Mouse (Mus musculus): Measurements from ENCODE around the gene Cdcp2. TPM values are rescaled to one million over a fixed set of nuclear protein-coding genes. Genes with fewer than 3 reads are reported as not detected.

Gene Cdcp2
- total and polyA plus RNA-seq, 3 experiments: 6.9 to 16.9 (median 13.4) TPM

DNA sequence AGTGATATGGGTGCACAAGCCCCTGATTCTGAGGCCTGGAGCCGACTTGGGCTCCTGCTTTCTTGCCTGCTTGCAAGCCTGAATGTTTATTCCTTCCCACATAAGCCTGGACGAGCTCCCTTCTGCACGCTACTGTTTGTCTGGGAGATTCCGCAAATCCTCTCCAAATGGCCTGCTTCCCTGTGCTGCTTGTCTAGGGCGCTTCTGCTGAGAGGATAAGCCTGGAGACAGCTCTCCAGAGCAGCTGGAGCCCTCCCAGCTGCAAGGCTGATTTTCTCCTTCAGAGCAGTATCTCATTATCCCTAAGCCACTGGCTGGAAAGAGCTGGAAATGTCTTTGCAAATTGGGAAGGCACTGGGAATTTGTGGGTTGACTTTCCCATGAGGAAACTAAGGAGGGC lies 21.2 kb upstream of the Cdcp2 start:
- in situ Hi-C loops (cut with MboI; ENCODE audit: low pct_ligation_motif_present, low pct_unique_long_range_greater_than_20kb, low sequenced_read_pairs): no loop called here

DNA sequence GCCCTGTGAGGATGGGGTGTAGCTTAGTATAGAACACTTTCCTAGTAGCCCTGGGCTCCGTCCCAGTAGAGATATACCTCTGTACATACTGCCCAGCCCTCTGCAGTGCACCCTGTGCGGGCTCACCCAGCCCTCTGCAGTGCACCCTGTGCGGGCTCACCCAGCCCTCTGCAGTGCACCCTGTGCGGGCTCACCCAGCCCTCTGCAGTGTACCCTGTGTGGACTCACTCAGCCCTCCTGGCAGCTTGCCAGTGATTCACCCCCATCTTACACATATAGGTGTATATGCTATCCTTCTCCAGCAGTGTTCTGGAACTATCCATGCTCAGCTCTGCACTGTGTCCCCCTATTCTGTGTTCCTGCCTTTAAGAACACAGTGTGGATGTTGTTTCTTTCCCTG lies 17.8 kb upstream of the Cdcp2 start:
- TF ChIP-seq E2F4 (IDR thresholded peaks at IDR 0.05; ENCODE audit: insufficient replicate concordance, low read depth, low read length): no peak
- TF ChIP-seq USF1 (IDR thresholded peaks at IDR 0.05; ENCODE audit: low read depth, low read length): no peak
- TF ChIP-seq MXI1 (IDR thresholded peaks at IDR 0.05; ENCODE audit: low read depth, low read length): no peak
- TF ChIP-seq KAT2A (IDR thresholded peaks at IDR 0.05; ENCODE audit: insufficient replicate concordance, low read length): no peak
- TF ChIP-seq EP300 (IDR thresholded peaks at IDR 0.05; ENCODE audit: low read length): no peak
- dilution Hi-C loops (cut with MboI; ENCODE audit: extremely low pct_ligation_motif_present, extremely low pct_unique_long_range_greater_than_20kb, low sequenced_read_pairs): no loop called here

More for the DNA sequence above, 21.2 kb upstream of the Cdcp2 start:
- no peaks in the 10 kb centered on the region for H3K9me3 ChIP-seq (replicated peaks; ENCODE audit: low read length)
- H3K4me1 ChIP-seq (ENCODE audit: control insufficient read depth in 1 of 2, insufficient read depth in 2 of 2): peaks cover 9 to 22% of the 10 kb centered on the region in 2 experiments
- no peak for DNase-seq (ENCODE audit: extremely low read depth)
- no peak overlapping the region for H3K4me2 ChIP-seq (ENCODE audit: insufficient read depth, low read depth, poor library complexity, severe bottlenecking)
- dilution Hi-C loops (cut with MboI; ENCODE audit: extremely low pct_ligation_motif_present, extremely low pct_unique_long_range_greater_than_20kb, low sequenced_read_pairs): no loop called here
- no peak overlapping the region for H3K27ac ChIP-seq (ENCODE audit: insufficient read depth, low read depth)
- H3K4me3 ChIP-seq (replicated peaks in 1 of 3; ENCODE audit: low read depth in 2 of 3, low read length in 2 of 3, poor library complexity in 1 of 3): no peak overlapping the region
- TF ChIP-seq USF2 (conservative IDR thresholded peaks at IDR 0.05; ENCODE audit: low read depth, low read length) (no peak), MAX (IDR thresholded peaks at IDR 0.05; ENCODE audit: low read length) (no peak), TBP (conservative IDR thresholded peaks at IDR 0.05; ENCODE audit: low read depth, low read length) (no peak), NELFE (IDR thresholded peaks at IDR 0.05; ENCODE audit: low read depth, low read length) (no peak), IRF4 (IDR thresholded peaks at IDR 0.05; ENCODE audit: low read depth, low read length) (no peak), USF1 (IDR thresholded peaks at IDR 0.05; ENCODE audit: low read depth, low read length) (no peak), RCOR1 (conservative IDR thresholded peaks at IDR 0.05; ENCODE audit: low read depth, low read length) (no peak), GABPA (IDR thresholded peaks at IDR 0.05; ENCODE audit: insufficient replicate concordance, low read depth, low read length) (no peak), JUND (conservative IDR thresholded peaks at IDR 0.05; ENCODE audit: low read depth, low read length) (no peak), UBTF (IDR thresholded peaks at IDR 0.05; ENCODE audit: low read depth, low read length) (no peak)
- no peaks in the 10 kb centered on the region for H3K27me3 ChIP-seq (replicated peaks)
- H3K79me2 ChIP-seq (replicated peaks; ENCODE audit: control insufficient read depth, extremely low read depth, insufficient read depth, poor library complexity, severe bottlenecking): no peaks in the 10 kb centered on the region
- no peak overlapping the region for H3K9ac ChIP-seq (ENCODE audit: insufficient read depth, low read depth)
- H3K36me3 ChIP-seq (replicated peaks in 1 of 2; ENCODE audit: control insufficient read depth in 1 of 2, insufficient read depth in 1 of 2, low read length in 1 of 2): peaks cover 4 to 78% of the 10 kb centered on the region in 2 experiments

DNA sequence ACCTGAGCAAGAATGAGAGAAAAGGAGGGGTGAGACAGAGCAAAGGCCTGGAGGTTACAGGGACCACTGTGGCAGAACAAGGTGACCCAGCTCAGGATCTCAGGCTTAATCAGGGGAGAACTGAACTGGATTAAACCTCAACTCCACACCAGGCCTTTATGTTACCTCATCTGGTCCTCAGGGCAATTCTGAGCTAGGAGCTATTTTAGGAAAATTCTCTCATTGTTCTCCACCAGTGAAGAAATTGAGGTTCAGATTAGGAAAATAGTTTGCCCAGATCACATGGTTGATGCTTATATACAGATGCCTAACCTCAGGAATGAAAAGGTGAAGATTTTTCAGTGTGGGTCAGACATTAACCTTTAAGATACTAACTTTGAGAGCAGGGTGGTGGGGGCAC lies 17.0 kb upstream of the Cdcp2 start:
- Histone ChIP-seq H3K27ac (ENCODE audit: insufficient read depth, low read depth) (no peak overlapping the region), H3K9me3 (replicated peaks; ENCODE audit: low read length) (no peaks in the 10 kb centered on the region), H3K4me3 (replicated peaks in 1 of 3; ENCODE audit: low read depth in 2 of 3, low read length in 2 of 3, poor library complexity in 1 of 3) (no peak overlapping the region), H3K9ac (ENCODE audit: insufficient read depth, low read depth) (no peak overlapping the region), H3K4me2 (ENCODE audit: insufficient read depth, low read depth, poor library complexity, severe bottlenecking) (no peak overlapping the region), H3K27me3 (replicated peaks) (no peaks in the 10 kb centered on the region), H3K79me2 (replicated peaks; ENCODE audit: control insufficient read depth, extremely low read depth, insufficient read depth, poor library complexity, severe bottlenecking) (no peaks in the 10 kb centered on the region), H3K36me3 (replicated peaks in 1 of 2; ENCODE audit: control insufficient read depth in 1 of 2, insufficient read depth in 1 of 2, low read length in 1 of 2) (peaks cover 7 to 80% of the 10 kb centered on the region in 2 experiments), H3K4me1 (ENCODE audit: control insufficient read depth in 1 of 2, insufficient read depth in 2 of 2) (peaks cover 0 to 11% of the 10 kb centered on the region in 2 experiments; a peak in 1 of 4 replicates)
- TF ChIP-seq KAT2A (IDR thresholded peaks at IDR 0.05; ENCODE audit: insufficient replicate concordance, low read length) (no peak), MEF2A (IDR thresholded peaks at IDR 0.05; ENCODE audit: borderline replicate concordance, low read depth, low read length) (no peak), PAX5 (IDR thresholded peaks at IDR 0.05; ENCODE audit: low read length) (no peak), TBP (conservative IDR thresholded peaks at IDR 0.05; ENCODE audit: low read depth, low read length) (no peak), ZNF384 (IDR thresholded peaks at IDR 0.05; ENCODE audit: low read depth, low read length) (no peak), POLR2AphosphoS2 (IDR thresholded peaks at IDR 0.05; ENCODE audit: low read depth, low read length) (no peak), E2F4 (IDR thresholded peaks at IDR 0.05; ENCODE audit: insufficient replicate concordance, low read depth, low read length) (no peak), TCF12 (IDR thresholded peaks at IDR 0.05; ENCODE audit: low read depth, low read length) (no peak)
- in situ Hi-C loops (cut with MboI; ENCODE audit: low pct_ligation_motif_present, low pct_unique_long_range_greater_than_20kb, low sequenced_read_pairs) (no loop called here), dilution Hi-C loops (cut with MboI; ENCODE audit: extremely low pct_ligation_motif_present, extremely low pct_unique_long_range_greater_than_20kb, low sequenced_read_pairs) (no loop called here)
- no peak for DNase-seq (ENCODE audit: extremely low read depth)

More for the DNA sequence above, 17.8 kb upstream of the Cdcp2 start:
- H3K27ac ChIP-seq (ENCODE audit: insufficient read depth, low read depth): no peak overlapping the region
- no peak overlapping the region for H3K4me3 ChIP-seq (replicated peaks in 1 of 3; ENCODE audit: low read depth in 2 of 3, low read length in 2 of 3, poor library complexity in 1 of 3)
- H3K4me1 ChIP-seq (ENCODE audit: control insufficient read depth in 1 of 2, insufficient read depth in 2 of 2): peaks cover 0 to 11% of the 10 kb centered on the region in 2 experiments; a peak in 1 of 4 replicates
- in situ Hi-C loops (cut with MboI; ENCODE audit: low pct_ligation_motif_present, low pct_unique_long_range_greater_than_20kb, low sequenced_read_pairs): no loop called here
- peaks cover 7 to 80% of the 10 kb centered on the region in 2 experiments for H3K36me3 ChIP-seq (replicated peaks in 1 of 2; ENCODE audit: control insufficient read depth in 1 of 2, insufficient read depth in 1 of 2, low read length in 1 of 2)
- no peaks in the 10 kb centered on the region for H3K9me3 ChIP-seq (replicated peaks; ENCODE audit: low read length)
- H3K9ac ChIP-seq (ENCODE audit: insufficient read depth, low read depth): no peak overlapping the region
- no peaks in the 10 kb centered on the region for H3K79me2 ChIP-seq (replicated peaks; ENCODE audit: control insufficient read depth, extremely low read depth, insufficient read depth, poor library complexity, severe bottlenecking)
- no peak for DNase-seq (ENCODE audit: extremely low read depth)
- no peak overlapping the region for H3K4me2 ChIP-seq (ENCODE audit: insufficient read depth, low read depth, poor library complexity, severe bottlenecking)
- H3K27me3 ChIP-seq (replicated peaks): no peaks in the 10 kb centered on the region
